Mouse (Mus musculus) limb, embryonic 10.5 days (tissue): ENCODE data around the gene Ift57. TPM values are rescaled to one million over a fixed set of nuclear protein-coding genes. Genes with fewer than 3 reads are reported as not detected.

Experiments used
- DNase-seq: peaks from one replicate; pipeline ENCODE4 v3.0.0-alpha.2; 2017; ENCODE audit warnings: low spot score
- H3K27ac ChIP-seq: fragments of 300-500 bp; sonication (generic); 2 replicates; pipeline ENCODE4 v1.5.1; 2016; ENCODE audit warnings: mild to moderate bottlenecking
- H3K27me3 ChIP-seq: fragments of 300-500 bp; sonication (generic); 2 replicates; pipeline ENCODE4 v1.6.1; 2016; ENCODE audit warnings: low read depth, mild to moderate bottlenecking; ENCODE audit not compliant: poor library complexity, severe bottlenecking
- H3K36me3 ChIP-seq: fragments of 300-500 bp; sonication (generic); 2 replicates; pipeline ENCODE4 v1.6.1; 2016; ENCODE audit warnings: mild to moderate bottlenecking, moderate library complexity
- H3K4me1 ChIP-seq: fragments of 300-500 bp; sonication (generic); 2 replicates; pipeline ENCODE4 v1.6.1; 2016
- H3K4me3 ChIP-seq: fragments of 300-500 bp; sonication (generic); 2 replicates; pipeline ENCODE4 v1.5.1; 2016; ENCODE audit warnings: mild to moderate bottlenecking, moderate library complexity
- H3K9me3 ChIP-seq: fragments of 300-500 bp; sonication (generic); replicated peaks from 2 replicates; pipeline ENCODE4 v1.6.1; 2016; ENCODE audit warnings: mild to moderate bottlenecking
- WGBS: fragments of 180-500 bp; shearing (Covaris S2); methylation state at CpG from one replicate; pipeline ENCODE4 v1.1.7; 2016; 5-methylcytosine and 5-hydroxymethylcytosine counted together
- polyA plus RNA-seq: library from polyadenylated mRNA; unstranded; fragments of >200 nt; fragmentation: Nextera tagmentation; extraction: Ambion mirVana; gene quantifications from 2 replicates; pipeline ENCODE4 v1.2.1, GENCODE M21; 2016

Ift57 gene
- 20.7 and 23.1 TPM in 2 replicates for polyA plus RNA-seq

DNA sequence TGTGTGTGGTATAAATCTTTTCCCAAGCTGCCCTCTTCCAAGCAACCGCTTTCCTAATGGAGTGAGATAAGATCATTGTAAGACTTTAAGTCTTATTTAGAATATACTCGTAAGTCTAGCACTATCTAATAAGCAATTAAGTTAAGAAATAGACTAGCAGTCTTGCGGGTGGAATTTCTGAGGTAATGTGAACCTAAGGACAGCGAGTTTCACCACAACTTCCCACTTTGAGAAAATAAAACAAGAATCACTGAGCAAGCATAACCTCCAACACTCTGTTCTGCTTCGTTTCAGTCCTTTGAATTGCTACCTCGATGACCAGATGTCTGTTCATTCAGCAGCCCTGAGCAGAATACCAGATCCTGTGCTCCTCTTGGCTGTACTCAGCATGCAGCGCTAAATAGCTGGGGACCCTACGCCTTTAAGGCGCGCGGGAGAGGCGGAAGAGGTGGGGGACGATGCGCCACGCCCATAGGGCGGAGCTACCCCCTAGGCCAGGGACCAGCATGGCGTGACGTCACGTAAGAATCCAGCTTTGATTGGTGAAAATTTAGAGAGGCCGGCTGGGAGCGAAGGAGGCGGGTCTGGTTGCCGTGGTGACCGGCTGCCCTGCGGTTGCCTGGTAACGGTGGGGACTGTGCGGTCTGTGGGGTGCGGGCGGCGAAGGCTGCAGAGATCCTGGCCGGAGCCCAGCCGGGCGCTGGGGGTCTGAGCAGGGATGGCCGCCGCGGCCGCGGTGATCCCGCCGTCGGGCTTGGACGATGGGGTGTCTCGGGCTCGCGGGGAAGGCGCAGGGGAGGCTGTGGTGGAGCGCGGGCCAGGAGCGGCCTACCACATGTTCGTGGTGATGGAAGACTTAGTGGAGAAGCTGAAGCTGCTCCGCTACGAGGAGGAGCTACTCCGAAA lies at the start of gene Ift57:
Gene Ift57 (plus strand): TSS at position 614 of the 906 bp plus-strand sequence.
- 4% methylated on average over 53 of the region's 53 CpGs for WGBS
- Histone ChIP-seq H3K9me3 (no peaks in the 10 kb centered on the region), H3K27me3 (no peaks in the 10 kb centered on the region), H3K4me1 (peaks cover 8% of the 10 kb centered on the region; the same call in 1 of the 2 replicates), H3K4me3 (peak within 1 kb of the TSS; percentile 74), H3K27ac (peak within 1 kb of the TSS; percentile 86), H3K36me3 (no peaks in the 10 kb centered on the region)
- peak; percentile 98 for DNase-seq

- Histone ChIP-seq H3K27ac (no peak overlapping the region), H3K4me3 (no peak overlapping the region), H3K36me3 (no peaks in the 10 kb centered on the region), H3K9me3 (no peaks in the 10 kb centered on the region), H3K4me1 (no peaks in the 10 kb centered on the region), H3K27me3 (no peaks in the 10 kb centered on the region)
- WGBS: 89% methylated on average over 4 of the region's 4 CpGs
- no peak for DNase-seq
These were observed 41.9 kb upstream of the Ift57 start for GRCm38 (mm10) chr16:49657182-49657581.

DNA sequence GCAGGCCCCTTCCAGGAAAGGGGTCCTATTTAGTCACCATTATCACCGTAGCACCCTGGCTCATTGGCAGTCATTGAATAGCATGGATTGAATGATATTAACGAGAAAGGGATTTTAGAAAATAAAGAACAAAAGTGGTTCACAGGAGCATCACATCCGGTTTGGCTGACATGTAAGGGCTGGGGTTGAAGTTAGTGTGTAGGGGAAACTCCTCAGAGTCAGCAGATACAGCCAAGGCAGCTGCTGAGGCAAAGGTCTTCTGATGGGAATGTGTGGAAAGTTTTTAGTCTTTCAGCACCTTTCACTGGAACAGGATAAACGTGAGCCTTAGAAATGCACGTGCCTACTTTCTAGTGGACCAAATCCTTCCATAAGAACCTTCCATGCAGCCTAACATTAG lies 41.0 kb upstream of the Ift57 start:
- Histone ChIP-seq H3K27me3 (no peaks in the 10 kb centered on the region), H3K36me3 (no peaks in the 10 kb centered on the region), H3K4me1 (no peaks in the 10 kb centered on the region), H3K9me3 (no peaks in the 10 kb centered on the region), H3K4me3 (no peak overlapping the region), H3K27ac (no peak overlapping the region)
- no peak for DNase-seq
- 84% methylated on average over 5 of the region's 5 CpGs for WGBS

- Histone ChIP-seq H3K27me3 (no peaks in the 10 kb centered on the region), H3K9me3 (no peaks in the 10 kb centered on the region), H3K4me1 (no peaks in the 10 kb centered on the region), H3K27ac (no peak overlapping the region), H3K36me3 (no peaks in the 10 kb centered on the region), H3K4me3 (no peak overlapping the region)
- WGBS: 85% methylated on average over 2 of the region's 2 CpGs
- DNase-seq: no peak
These were observed 39.9 kb upstream of the Ift57 start for GRCm38 (mm10) chr16:49659131-49659530.

GRCm38 (mm10) chr16:49660111-49660510 lies 38.9 kb upstream of the Ift57 start:
- DNase-seq: no peak
- no peak overlapping the region for H3K27ac ChIP-seq
- H3K4me3 ChIP-seq: no peak overlapping the region
- WGBS: 89% methylated on average over 3 of the region's 3 CpGs
- H3K9me3 ChIP-seq: no peaks in the 10 kb centered on the region
- no peaks in the 10 kb centered on the region for H3K36me3 ChIP-seq
- H3K27me3 ChIP-seq: no peaks in the 10 kb centered on the region
- H3K4me1 ChIP-seq: no peaks in the 10 kb centered on the region

GRCm38 (mm10) chr16:49662201-49662600 lies 36.8 kb upstream of the Ift57 start:
- H3K4me1 ChIP-seq: no peaks in the 10 kb centered on the region
- no peak overlapping the region for H3K4me3 ChIP-seq
- H3K27me3 ChIP-seq: no peaks in the 10 kb centered on the region
- H3K27ac ChIP-seq: no peak overlapping the region
- H3K36me3 ChIP-seq: no peaks in the 10 kb centered on the region
- no peaks in the 10 kb centered on the region for H3K9me3 ChIP-seq
- no peak for DNase-seq
- WGBS: 89% methylated on average over 6 of the region's 6 CpGs

- Histone ChIP-seq H3K4me3 (no peak overlapping the region), H3K36me3 (no peaks in the 10 kb centered on the region), H3K4me1 (no peaks in the 10 kb centered on the region), H3K27me3 (no peaks in the 10 kb centered on the region), H3K9me3 (no peaks in the 10 kb centered on the region), H3K27ac (no peak overlapping the region)
- DNase-seq: no peak
- 84% methylated on average over 7 of the region's 7 CpGs for WGBS
These were observed 34.4 kb upstream of the Ift57 start for GRCm38 (mm10) chr16:49664677-49665076.

GRCm38 (mm10) chr16:49679666-49680065 lies 19.4 kb upstream of the Ift57 start:
- H3K4me3 ChIP-seq: no peak overlapping the region
- no peaks in the 10 kb centered on the region for H3K36me3 ChIP-seq
- H3K27ac ChIP-seq: no peak overlapping the region
- no peaks in the 10 kb centered on the region for H3K27me3 ChIP-seq
- 90% methylated on average over 6 of the region's 6 CpGs for WGBS
- no peak for DNase-seq
- no peaks in the 10 kb centered on the region for H3K9me3 ChIP-seq
- H3K4me1 ChIP-seq: no peaks in the 10 kb centered on the region

- H3K4me1 ChIP-seq: no peaks in the 10 kb centered on the region
- H3K4me3 ChIP-seq: no peak overlapping the region
- H3K9me3 ChIP-seq: no peaks in the 10 kb centered on the region
- no peak overlapping the region for H3K27ac ChIP-seq
- DNase-seq: no peak
- 91% methylated on average over 4 of the region's 4 CpGs for WGBS
- H3K27me3 ChIP-seq: no peaks in the 10 kb centered on the region
- H3K36me3 ChIP-seq: no peaks in the 10 kb centered on the region
These were observed 14.1 kb upstream of the Ift57 start for GRCm38 (mm10) chr16:49684961-49685360.

DNA sequence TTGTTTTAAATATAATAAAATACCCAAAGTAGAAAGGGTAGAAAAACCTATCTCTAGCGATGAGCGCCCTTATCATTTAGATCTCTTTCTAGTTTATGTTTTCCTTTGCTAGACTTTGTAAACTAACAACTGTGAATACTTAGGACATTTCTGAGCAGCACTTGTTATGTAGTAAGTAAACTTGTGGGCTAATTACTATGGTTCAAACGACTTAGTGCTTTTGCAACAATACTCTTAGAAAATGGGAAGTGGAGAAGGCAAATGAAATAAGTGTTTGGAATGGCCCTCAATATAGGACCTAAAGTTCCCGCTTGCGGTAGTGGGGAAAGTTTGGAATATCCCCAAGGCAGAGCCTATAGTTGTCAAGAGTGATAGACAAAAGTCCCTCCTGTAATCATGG lies 788 bp downstream of the Ift57 start:
- H3K4me1 ChIP-seq: peaks cover 8% of the 10 kb centered on the region; the same call in 1 of the 2 replicates
- no peaks in the 10 kb centered on the region for H3K36me3 ChIP-seq
- DNase-seq: no peak
- peak overlapping the region; percentile 74 for H3K4me3 ChIP-seq
- H3K9me3 ChIP-seq: no peaks in the 10 kb centered on the region
- 45% methylated on average over 5 of the region's 5 CpGs for WGBS
- no peaks in the 10 kb centered on the region for H3K27me3 ChIP-seq
- no peak overlapping the region for H3K27ac ChIP-seq

DNA sequence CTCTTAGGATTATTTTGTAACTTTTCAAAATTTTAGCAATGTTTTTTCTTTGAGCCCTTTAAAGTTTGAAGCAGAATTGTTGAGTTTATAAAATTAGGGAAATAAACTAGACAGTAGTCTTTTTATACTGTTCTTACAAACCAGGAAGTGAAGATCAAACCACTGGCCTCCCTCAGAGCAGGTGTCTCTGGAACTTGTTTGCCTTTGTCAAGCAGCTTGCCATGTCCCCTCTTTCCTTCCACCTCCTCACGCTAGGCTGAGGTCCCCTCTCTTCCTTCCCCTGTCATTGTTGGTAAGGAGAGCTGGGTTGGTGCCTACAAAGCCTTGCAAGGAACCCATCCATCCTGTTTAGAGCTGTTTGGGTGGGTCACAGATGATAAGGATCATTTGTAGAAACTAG lies 9.0 kb downstream of the Ift57 start:
- WGBS: 79% methylated on average over 1 of the region's 1 CpGs
- no peaks in the 10 kb centered on the region for H3K9me3 ChIP-seq
- DNase-seq: no peak
- no peaks in the 10 kb centered on the region for H3K4me1 ChIP-seq
- no peak overlapping the region for H3K4me3 ChIP-seq
- peaks cover 15% of the 10 kb centered on the region; the same call in 1 of the 2 replicates for H3K36me3 ChIP-seq
- no peaks in the 10 kb centered on the region for H3K27me3 ChIP-seq
- H3K27ac ChIP-seq: no peak overlapping the region

DNA sequence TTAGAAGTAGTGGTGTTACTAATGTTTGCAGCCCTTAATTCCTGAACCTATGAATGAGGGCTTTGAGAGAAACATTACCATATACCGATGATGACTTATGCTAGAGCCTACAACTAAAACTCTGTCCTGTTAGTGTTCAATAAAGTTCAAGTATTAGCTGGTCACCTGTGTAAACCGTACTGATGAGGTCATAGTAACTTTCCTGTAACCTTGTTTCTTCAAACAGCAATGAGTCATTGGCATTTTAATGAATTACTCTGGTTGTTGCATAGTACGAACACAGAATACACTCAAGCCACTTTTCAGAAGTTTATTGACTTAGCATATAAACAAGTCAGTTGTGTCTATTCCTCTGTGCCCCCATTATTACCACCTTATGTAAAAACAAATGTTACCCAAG lies 11.2 kb downstream of the Ift57 start:
- no peaks in the 10 kb centered on the region for H3K27me3 ChIP-seq
- H3K27ac ChIP-seq: no peak overlapping the region
- H3K4me3 ChIP-seq: no peak overlapping the region
- H3K9me3 ChIP-seq: no peaks in the 10 kb centered on the region
- DNase-seq: no peak
- no peaks in the 10 kb centered on the region for H3K4me1 ChIP-seq
- H3K36me3 ChIP-seq: peaks cover 15% of the 10 kb centered on the region; the same call in 1 of the 2 replicates
- 92% methylated on average over 3 of the region's 3 CpGs for WGBS

- peaks cover 15% of the 10 kb centered on the region; the same call in 1 of the 2 replicates for H3K36me3 ChIP-seq
- 86% methylated on average over 3 of the region's 3 CpGs for WGBS
- no peaks in the 10 kb centered on the region for H3K27me3 ChIP-seq
- no peak overlapping the region for H3K27ac ChIP-seq
- no peaks in the 10 kb centered on the region for H3K9me3 ChIP-seq
- no peaks in the 10 kb centered on the region for H3K4me1 ChIP-seq
- no peak overlapping the region for H3K4me3 ChIP-seq
- no peak for DNase-seq
These were observed 14.3 kb downstream of the Ift57 start for GRCm38 (mm10) chr16:49713302-49713701.
